Mouse (Mus musculus) erythroblast, embryonic 14.5 days (primary cell): Measurements from ENCODE around the gene Harbi1.

Source experiments
- GATA1 ChIP-seq: IDR thresholded peaks from 2 replicates; pipeline ENCODE4 v1.6.1; 2012; ENCODE audit warnings: low read length, inconsistent platforms, mixed read lengths
- TAL1 ChIP-seq: IDR thresholded peaks from 3 replicates; pipeline ENCODE4 v1.6.1; 2012; ENCODE audit warnings: low read length, inconsistent platforms, mixed read lengths

DNA sequence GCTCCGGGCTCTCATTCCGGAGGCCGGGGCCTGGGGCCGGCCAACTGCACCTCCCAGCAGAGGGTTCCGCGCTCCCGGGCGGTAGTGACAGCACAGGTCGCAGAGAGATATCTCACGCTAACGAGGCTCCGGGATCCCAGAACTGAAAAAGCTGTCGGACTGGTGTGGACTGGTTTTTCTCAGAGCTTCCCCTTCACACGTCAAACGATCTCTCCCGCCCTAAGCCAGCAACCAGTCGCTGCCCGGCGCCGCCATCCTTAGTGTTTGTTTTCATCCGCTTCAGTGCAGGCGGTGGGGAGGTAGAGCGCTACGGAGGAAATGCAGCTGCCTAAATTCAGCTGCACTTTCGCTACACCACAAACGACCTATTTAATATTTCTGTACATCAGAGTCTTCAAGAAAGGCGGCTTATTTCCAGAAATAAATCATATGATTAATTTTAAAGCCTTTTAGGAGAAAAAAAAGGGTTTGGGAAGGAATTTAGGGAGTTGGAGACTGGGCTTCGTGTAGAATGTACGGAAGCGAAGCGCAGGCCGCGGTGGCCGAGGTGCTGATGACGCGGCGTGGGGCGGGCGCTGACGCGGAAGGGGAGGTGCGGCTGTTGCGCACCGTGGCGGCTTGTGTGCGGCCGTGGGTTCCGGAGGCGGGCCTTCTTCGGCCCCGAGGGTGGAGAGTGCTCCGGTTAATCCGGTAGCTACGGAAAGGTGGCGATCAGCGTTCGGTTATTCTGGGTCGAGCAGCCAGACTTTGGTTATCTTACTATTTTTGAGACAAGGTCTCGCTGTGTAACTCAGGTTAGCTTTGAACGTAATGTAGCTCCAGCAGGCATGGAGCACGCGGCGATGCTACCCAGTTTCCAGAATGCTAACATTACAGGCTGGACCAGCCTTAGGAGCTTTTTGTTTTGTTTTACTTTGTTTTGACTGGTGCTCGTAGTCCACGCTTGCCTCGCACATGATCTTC is at the start of gene Harbi1, which contains the start of gene Atg13:
- TF ChIP-seq GATA1 (no peak), TAL1 (no peak)
